ENCODE assay signal across 16 mouse cellular contexts in genomic region chr4:55941423-55941822, GRCm38 (mm10).
"Had no signal": no experiment of that assay in that cellular context is flagged by ENCODE, and none has a peak within 500 bp of the region (broad histone marks: within the 10 kb centered on the region; RNA-seq: fewer than 3 reads in every experiment).

No protein-coding gene starts in this region.

- H3K36me3 ChIP-seq: liver, embryonic 13.5 days; liver, embryonic 15.5 days; lung, embryonic 15.5 days; midbrain, embryonic 13.5 days; midbrain, embryonic 15.5 days; neural tube, embryonic 12.5 days had no signal

- DNase-seq: liver, embryonic 13.5 days; liver, postnatal 0 days; lung, adult 2 months; lung, postnatal 14 days; lung, postnatal 36 days; spleen, adult 18-20 months; thymus, adult 2 months; thymus, postnatal 25 days; thymus, postnatal 4 days had no signal

- H3K4me2 ChIP-seq: liver, embryonic 13.5 days; liver, embryonic 15.5 days; lung, embryonic 15.5 days; midbrain, embryonic 11.5 days; midbrain, embryonic 13.5 days; midbrain, embryonic 15.5 days; neural tube, embryonic 12.5 days had no signal

- H3K4me3 ChIP-seq: liver, embryonic 13.5 days; liver, embryonic 15.5 days; lung, embryonic 15.5 days; megakaryocyte, embryonic 14.5 days; midbrain, embryonic 13.5 days; midbrain, embryonic 15.5 days; neural tube, embryonic 12.5 days had no signal

- H3K27me3 ChIP-seq: liver, embryonic 13.5 days; liver, embryonic 15.5 days; lung, embryonic 15.5 days; megakaryocyte, embryonic 14.5 days; midbrain, embryonic 13.5 days; midbrain, embryonic 15.5 days; neural tube, embryonic 12.5 days had no signal
